Mouse (Mus musculus) liver, embryonic 12.5 days (tissue): ENCODE measurements around the gene Ranbp1. TPM values are rescaled to one million over a fixed set of nuclear protein-coding genes. Genes with fewer than 3 reads are reported as not detected.

Source experiments
- ATAC-seq: fragments of 200-750 bp; cut with Nextera tagmentation; 2 replicates; pipeline ENCODE4 v1.8.0; 2017; ENCODE audit warnings: moderate number of reproducible peaks, mild to moderate bottlenecking, moderate library complexity
- H3K27ac ChIP-seq: fragments of 300-500 bp; sonication (generic); 2 replicates; pipeline ENCODE4 v1.5.1; 2016; ENCODE audit warnings: mild to moderate bottlenecking
- H3K27me3 ChIP-seq: fragments of 300-500 bp; sonication (generic); replicated peaks from 2 replicates; pipeline ENCODE4 v1.6.1; 2016; ENCODE audit warnings: mild to moderate bottlenecking, moderate library complexity
- H3K36me3 ChIP-seq: fragments of 300-500 bp; sonication (generic); 2 replicates; pipeline ENCODE4 v1.6.1; 2016; ENCODE audit warnings: mild to moderate bottlenecking, moderate library complexity
- H3K4me1 ChIP-seq: fragments of 300-500 bp; sonication (generic); 2 replicates; pipeline ENCODE4 v1.6.1; 2016
- H3K4me2 ChIP-seq: fragments of 300-500 bp; sonication (generic); 2 replicates; pipeline ENCODE4 v1.6.1; 2016; ENCODE audit warnings: mild to moderate bottlenecking, moderate library complexity
- H3K4me3 ChIP-seq: fragments of 300-500 bp; sonication (generic); 2 replicates; pipeline ENCODE4 v1.5.1; 2016; ENCODE audit warnings: mild to moderate bottlenecking, moderate library complexity
- H3K9ac ChIP-seq: fragments of 300-500 bp; sonication (generic); 2 replicates; pipeline ENCODE4 v1.6.1; 2016; ENCODE audit warnings: mild to moderate bottlenecking, moderate library complexity
- H3K9me3 ChIP-seq: fragments of 300-500 bp; sonication (generic); replicated peaks from 2 replicates; pipeline ENCODE4 v1.6.1; 2016; ENCODE audit warnings: mild to moderate bottlenecking, moderate library complexity
- WGBS: fragments of 180-500 bp; shearing (Covaris S2); methylation state at CpG from one replicate; pipeline ENCODE4 v1.1.7; 2016; ENCODE audit not compliant: insufficient replicate concordance; 5-methylcytosine and 5-hydroxymethylcytosine counted together
- polyA plus RNA-seq: library from polyadenylated mRNA; unstranded; fragments of >200 nt; fragmentation: Nextera tagmentation; extraction: Ambion mirVana; gene quantifications from 2 replicates; pipeline ENCODE4 v1.2.1, GENCODE M21; 2016

The Ranbp1 gene
- polyA plus RNA-seq, 1 experiment from 2014 or later, result 610 TPM

GRCm38 (mm10) chr16:18250828-18251790, 2.6 kb upstream of the Ranbp1 start:
- peaks cover 45% of the 10 kb centered on the region for H3K4me1 ChIP-seq
- peak overlapping the region; percentile 94 for H3K4me3 ChIP-seq
- peak overlapping the region; percentile 90; the same call in 1 of the 2 replicates for H3K27ac ChIP-seq
- H3K4me2 ChIP-seq, result peak overlapping the region; percentile 92
- H3K36me3 ChIP-seq, result peaks cover 76% of the 10 kb centered on the region
- peak overlapping the region; percentile 95 for H3K9ac ChIP-seq
- H3K9me3 ChIP-seq, result no peaks in the 10 kb centered on the region
- H3K27me3 ChIP-seq, result no peaks in the 10 kb centered on the region
- no peak for ATAC-seq
- WGBS, result 77% methylated on average over 10 of the region's 10 CpGs

- ATAC-seq, result no peak
- Histone ChIP-seq H3K9ac (peak overlapping the region; percentile 95), H3K4me1 (peaks cover 51% of the 10 kb centered on the region), H3K4me3 (peak overlapping the region; percentile 94), H3K4me2 (peak overlapping the region; percentile 92), H3K9me3 (no peaks in the 10 kb centered on the region), H3K36me3 (peaks cover 76% of the 10 kb centered on the region), H3K27ac (peak overlapping the region; percentile 90), H3K27me3 (no peaks in the 10 kb centered on the region)
- 57% methylated on average over 4 of the region's 4 CpGs for WGBS
Measured at GRCm38 (mm10) chr16:18250231-18250630, 1.7 kb upstream of the Ranbp1 start.

- H3K4me1 ChIP-seq, result peaks cover 51% of the 10 kb centered on the region
- H3K4me2 ChIP-seq, result peak overlapping the region; percentile 92
- WGBS, result 3% methylated on average over 27 of the region's 27 CpGs
- H3K4me3 ChIP-seq, result peak overlapping the region; percentile 94
- H3K9me3 ChIP-seq, result no peaks in the 10 kb centered on the region
- peak overlapping the region; percentile 90 for H3K27ac ChIP-seq
- H3K36me3 ChIP-seq, result peaks cover 76% of the 10 kb centered on the region
- ATAC-seq, result peak; percentile 10
- H3K27me3 ChIP-seq, result no peaks in the 10 kb centered on the region
- H3K9ac ChIP-seq, result peak overlapping the region; percentile 95
Measured at GRCm38 (mm10) chr16:18249364-18249967, 934 bp upstream of the Ranbp1 start.

- Histone ChIP-seq H3K27ac (peak overlapping the region; percentile 89), H3K9ac (peak overlapping the region; percentile 95), H3K27me3 (no peaks in the 10 kb centered on the region), H3K4me2 (peak overlapping the region; percentile 92), H3K9me3 (no peaks in the 10 kb centered on the region), H3K36me3 (peaks cover 76% of the 10 kb centered on the region), H3K4me1 (peaks cover 51% of the 10 kb centered on the region), H3K4me3 (peak overlapping the region; percentile 94)
- under 1% methylated on average over 33 of the region's 33 CpGs for WGBS
- no peak for ATAC-seq
Measured at GRCm38 (mm10) chr16:18247521-18248399, 772 bp downstream of the Ranbp1 start.

GRCm38 (mm10) chr16:18241581-18241980, 7.0 kb downstream of the Ranbp1 start:
- H3K4me2 ChIP-seq, result no peak overlapping the region
- H3K9me3 ChIP-seq, result no peaks in the 10 kb centered on the region
- no peak overlapping the region for H3K9ac ChIP-seq
- H3K4me3 ChIP-seq, result no peak overlapping the region
- peaks cover 89% of the 10 kb centered on the region for H3K36me3 ChIP-seq
- H3K4me1 ChIP-seq, result peaks cover 19% of the 10 kb centered on the region
- no peak for ATAC-seq
- no peak overlapping the region for H3K27ac ChIP-seq
- 91% methylated on average over 10 of the region's 10 CpGs for WGBS
- H3K27me3 ChIP-seq, result peaks cover 1% of the 10 kb centered on the region

GRCm38 (mm10) chr16:18236676-18237501, 11.6 kb downstream of the Ranbp1 start:
- Histone ChIP-seq H3K36me3 (peaks cover 42% of the 10 kb centered on the region), H3K27me3 (peaks cover 36% of the 10 kb centered on the region), H3K9ac (no peak overlapping the region), H3K4me2 (no peak overlapping the region), H3K4me1 (peaks cover 44% of the 10 kb centered on the region), H3K27ac (no peak overlapping the region), H3K9me3 (no peaks in the 10 kb centered on the region), H3K4me3 (no peak overlapping the region)
- WGBS, result 63% methylated on average over 7 of the region's 7 CpGs
- ATAC-seq, result peak; percentile 46; the same call in 1 of the 2 replicates

- peak overlapping the region; percentile 16 for H3K27ac ChIP-seq
- peaks cover 28% of the 10 kb centered on the region for H3K36me3 ChIP-seq
- peaks cover 49% of the 10 kb centered on the region for H3K4me1 ChIP-seq
- ATAC-seq, result peak; percentile 18
- 11% methylated on average over 19 of the region's 19 CpGs for WGBS
- peak overlapping the region; percentile 80 for H3K4me2 ChIP-seq
- H3K27me3 ChIP-seq, result peaks cover 36% of the 10 kb centered on the region
- peak overlapping the region; percentile 71 for H3K9ac ChIP-seq
- no peaks in the 10 kb centered on the region for H3K9me3 ChIP-seq
- peak overlapping the region; percentile 65 for H3K4me3 ChIP-seq
Measured at GRCm38 (mm10) chr16:18235389-18236065, 13.0 kb downstream of the Ranbp1 start.

- peak within 1 kb of the TSS; percentile 17 for H3K27ac ChIP-seq
- WGBS, result under 1% methylated on average over 78 of the region's 79 CpGs
Measured at GRCm38 (mm10) chr16:18234671-18235388, 13.7 kb downstream of the Ranbp1 start, which contains the start of gene Zdhhc8. Gene Zdhhc8 (minus strand): TSS chr16:18235136.

GRCm38 (mm10) chr16:18233919-18234670, 14.4 kb downstream of the Ranbp1 start:
- peak overlapping the region; percentile 80 for H3K4me2 ChIP-seq
- WGBS, result 22% methylated on average over 13 of the region's 13 CpGs
- no peaks in the 10 kb centered on the region for H3K9me3 ChIP-seq
- no peak for ATAC-seq
- 0 out of 2 replicates have a peak overlapping the region, but pooled peaks have one; percentile 17 for H3K27ac ChIP-seq
- peak overlapping the region; percentile 65 for H3K4me3 ChIP-seq
- peaks cover 36% of the 10 kb centered on the region for H3K27me3 ChIP-seq
- peak overlapping the region; percentile 71 for H3K9ac ChIP-seq
- H3K4me1 ChIP-seq, result peaks cover 60% of the 10 kb centered on the region
- peaks cover 14% of the 10 kb centered on the region for H3K36me3 ChIP-seq

More at GRCm38 (mm10) chr16:18234671-18235388, 13.7 kb downstream of the Ranbp1 start, which contains the start of gene Zdhhc8:
- peak; percentile 32; the same call in 1 of the 2 replicates for ATAC-seq
- H3K9ac ChIP-seq, result peak within 1 kb of the TSS; percentile 71
- H3K4me3 ChIP-seq, result peak within 1 kb of the TSS; percentile 65
- peaks cover 21% of the 10 kb centered on the region for H3K36me3 ChIP-seq
- peak within 1 kb of the TSS; percentile 80 for H3K4me2 ChIP-seq
- peaks cover 36% of the 10 kb centered on the region for H3K27me3 ChIP-seq
- peaks cover 56% of the 10 kb centered on the region for H3K4me1 ChIP-seq
- H3K9me3 ChIP-seq, result no peaks in the 10 kb centered on the region
